Comparison of ENCODE assay signal across 16 mouse cellular contexts in the genomic region with DNA sequence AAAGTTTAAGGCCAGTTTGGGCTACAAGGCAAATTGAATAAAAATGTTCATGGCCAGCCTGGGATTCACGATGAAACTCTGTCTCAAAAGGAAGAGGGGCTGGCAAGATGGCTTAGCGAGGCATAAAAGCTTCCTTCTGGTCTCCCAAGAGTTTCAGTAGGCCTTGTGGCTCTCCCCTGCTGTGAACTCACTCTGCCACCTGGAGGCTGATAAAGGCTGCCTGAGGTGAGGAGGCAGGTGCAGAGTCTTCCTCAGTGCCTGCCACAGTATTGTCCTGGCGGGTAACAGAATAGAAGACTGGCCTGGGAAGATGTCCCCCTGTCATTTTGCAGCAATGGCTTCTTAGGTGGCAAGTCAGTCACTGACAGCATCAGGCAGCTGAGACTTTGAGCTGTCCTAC. TPM values are rescaled to one million over a fixed set of nuclear protein-coding genes. Genes with fewer than 3 reads are reported as not detected.
A peak's percentile ranks its signal among the peaks of the same experiment; 100 is the strongest.
DNase-seq lines count a peak whose midpoint lies in the region; ATAC-seq and TF ChIP-seq lines count a peak whose summit lies in the region.
"Had no signal": no experiment of that assay in that cellular context is flagged by ENCODE, and none has a peak within 500 bp of the region (broad histone marks: within the 10 kb centered on the region; RNA-seq: fewer than 3 reads in every experiment).

No protein-coding gene starts in this region.

- peaks cover 100% of the 10 kb centered on the region for H3K4me1 ChIP-seq in heart, embryonic 10.5 days
- H3K4me1 ChIP-seq in kidney, postnatal 0 days (replicated peaks; ENCODE audit: insufficient read depth, low read length) = peaks cover 69% of the 10 kb centered on the region

- no peak overlapping the region for H3K4me3 ChIP-seq in heart, embryonic 10.5 days
- H3K4me3 ChIP-seq in kidney, postnatal 0 days (replicated peaks; ENCODE audit: low read depth, low read length) = no peak overlapping the region
- H3K4me3 ChIP-seq: embryonic facial prominence, embryonic 12.5 days had no signal

- peak overlapping the region; percentile 96 for H3K27ac ChIP-seq in heart, embryonic 10.5 days
- 0 out of 2 replicates have a peak overlapping the region, but pooled peaks have one; percentile 13 for H3K27ac ChIP-seq in kidney, postnatal 0 days
- H3K27ac ChIP-seq: macrophage had no signal

- 64% methylated on average over 3 of the region's 3 CpGs for whole genome bisulfite sequencing in heart, embryonic 10.5 days
- WGBS in kidney, postnatal 0 days = 64% methylated on average over 3 of the region's 3 CpGs

- no peaks in the 10 kb centered on the region for H3K36me3 ChIP-seq in heart, embryonic 10.5 days
- H3K36me3 ChIP-seq in kidney, postnatal 0 days (ENCODE audit: insufficient read depth, low read length) = no peaks in the 10 kb centered on the region
- H3K36me3 ChIP-seq: embryonic facial prominence, embryonic 12.5 days had no signal

- H3K9ac ChIP-seq in kidney, postnatal 0 days (ENCODE audit: low read depth, low read length) = 0 out of 2 replicates have a peak overlapping the region, but pooled peaks have one; percentile 8
- H3K9ac ChIP-seq: embryonic facial prominence, embryonic 12.5 days had no signal

- peak; percentile 48; the same call in 1 of the 2 replicates for TF ChIP-seq CTCF in kidney, postnatal 0 days (IDR thresholded peaks at IDR 0.05; ENCODE audit: low read depth)

- H3K9me3 ChIP-seq in heart, embryonic 10.5 days = no peaks in the 10 kb centered on the region
- no peaks in the 10 kb centered on the region for H3K9me3 ChIP-seq in kidney, postnatal 0 days (replicated peaks; ENCODE audit: low read length)
- H3K9me3 ChIP-seq: embryonic facial prominence, embryonic 12.5 days had no signal

- DNase-seq in heart, embryonic 10.5 days (ENCODE audit: low spot score) = no peak
- DNase-seq in heart, adult 8-10 months (ENCODE audit: low spot score) = no peak
- DNase-seq in kidney, postnatal 0 days (ENCODE audit: low spot score) = no peak
- DNase-seq in kidney, adult 9 months = no peak
- DNase-seq in thymus, postnatal 0 days (ENCODE audit: low spot score) = peak; percentile 44
- DNase-seq in thymus, postnatal 10 days (ENCODE audit: low spot score in 2 of 2) = no peak
- no peak for DNase-seq in frontal cortex, adult 2 months (ENCODE audit: extremely low spot score in 1 of 2, low spot score in 1 of 2)
- DNase-seq in adipocyte (ENCODE audit: low spot score) = no peak
- DNase-seq: adrenal gland, postnatal 25 days had no signal

- H3K4me2 ChIP-seq in kidney, postnatal 0 days (ENCODE audit: low read length) = no peak overlapping the region
- H3K4me2 ChIP-seq: embryonic facial prominence, embryonic 12.5 days had no signal

- no peak for ATAC-seq in kidney, postnatal 0 days (replicated peaks; ENCODE audit: low FRiP score, low read depth)
- ATAC-seq: forebrain, embryonic 16.5 days had no signal

- H3K27me3 ChIP-seq in heart, embryonic 10.5 days (ENCODE audit: insufficient read depth, poor library complexity, severe bottlenecking) = no peaks in the 10 kb centered on the region
- H3K27me3 ChIP-seq in kidney, postnatal 0 days (ENCODE audit: insufficient read depth, low read length) = no peaks in the 10 kb centered on the region
- H3K27me3 ChIP-seq: embryonic facial prominence, embryonic 12.5 days had no signal

RNA-seq across cellular contexts. Expression of a gene that starts 20.1 kb away (rescaled TPM):
- polyA plus RNA-seq in heart, embryonic 10.5 days (2016; fragmentation: Nextera tagmentation; extraction: Ambion mirVana) = not detected in 2 replicates
- not detected for total RNA-seq in heart, adult 8-10 months (2022)
- polyA plus RNA-seq in kidney, postnatal 0 days (2015; fragmentation: Nextera tagmentation; extraction: Ambion mirVana) = 0.04 TPM in 1 of 2 replicates, not detected in the other
- polyA plus RNA-seq in thymus, postnatal 0 days (2015; fragmentation: Nextera tagmentation; extraction: Ambion mirVana) = not detected in 2 replicates
- polyA plus RNA-seq in frontal cortex, adult 2 months (2012; rRNA removed) = 0.02 and 0.04 TPM in 2 replicates
- total RNA-seq: adrenal gland, postnatal 25 days; gastrocnemius, postnatal 4 days; left cerebral cortex, postnatal 25 days; monocyte, adult 5-6 weeks had no signal
- polyA plus RNA-seq: embryonic facial prominence, embryonic 12.5 days; forebrain, embryonic 16.5 days; intestine, embryonic 14.5 days; macrophage had no signal

RNA-seq across cellular contexts. Expression of a gene that starts 39.8 kb away (rescaled TPM):
- 28.0 and 28.3 TPM in 2 replicates for polyA plus RNA-seq in heart, embryonic 10.5 days (2016; fragmentation: Nextera tagmentation; extraction: Ambion mirVana)
- total RNA-seq in heart, adult 8-10 months (2022) = 100 to 1,000 TPM in 2 of 4 experiments, 10 to 100 TPM in 2; 96.8 to 104 (median 101) TPM
- 91.0 and 106 TPM in 2 replicates for polyA plus RNA-seq in kidney, postnatal 0 days (2015; fragmentation: Nextera tagmentation; extraction: Ambion mirVana)
- 28.9 and 31.7 TPM in 2 replicates for polyA plus RNA-seq in thymus, postnatal 0 days (2015; fragmentation: Nextera tagmentation; extraction: Ambion mirVana)
- polyA plus RNA-seq in frontal cortex, adult 2 months (2012; rRNA removed) = 22.6 and 24.7 TPM in 2 replicates

RNA-seq across cellular contexts. Expression of a gene that starts 52.6 kb away (rescaled TPM):
- 3.4 and 4.8 TPM in 2 replicates for polyA plus RNA-seq in heart, embryonic 10.5 days (2016; fragmentation: Nextera tagmentation; extraction: Ambion mirVana)
- total RNA-seq in heart, adult 8-10 months (2022) = 1 to 10 TPM; 3.5 to 4.4 (median 4.2) TPM
- 4.8 and 5.1 TPM in 2 replicates for polyA plus RNA-seq in kidney, postnatal 0 days (2015; fragmentation: Nextera tagmentation; extraction: Ambion mirVana)
- polyA plus RNA-seq in thymus, postnatal 0 days (2015; fragmentation: Nextera tagmentation; extraction: Ambion mirVana) = 3.1 and 3.7 TPM in 2 replicates
- 10.1 TPM in 2 replicates for polyA plus RNA-seq in frontal cortex, adult 2 months (2012; rRNA removed)
